Mouse (Mus musculus) layer of hippocampus, postnatal 14 days (tissue): ENCODE results near the gene Olfr46. TPM values are rescaled to one million over a fixed set of nuclear protein-coding genes. Genes with fewer than 3 reads are reported as not detected.
"Not testable (repeated sequence)": the region's sequence is repeated elsewhere in the genome, so short reads cannot be mapped to it uniquely, and the experiment has no call there.

Experiments used
- DNase-seq, 2 experiments: peaks; one replicate each; pipeline ENCODE4 v3.0.0; 2021 to 2022; ENCODE audit warnings: low spot score in 2 of 2, mixed read lengths in 1 of 2
- long read RNA-seq, 2 experiments: library from polyadenylated mRNA; stranded (forward); transcript quantifications; one replicate each; pipeline ENCODE4 v2.0.0; 2021
- total RNA-seq, 2 experiments: library from RNA; stranded (reverse); gene quantifications; 2 replicates each; pipeline ENCODE4 v1.2.3; 2021

Olfr46 gene
- under 1 TPM; 0.09 to 0.14 TPM for total RNA-seq
- long read RNA-seq, experiment 1 = 0 reads
- long read RNA-seq, experiment 2 = 0 reads

DNA sequence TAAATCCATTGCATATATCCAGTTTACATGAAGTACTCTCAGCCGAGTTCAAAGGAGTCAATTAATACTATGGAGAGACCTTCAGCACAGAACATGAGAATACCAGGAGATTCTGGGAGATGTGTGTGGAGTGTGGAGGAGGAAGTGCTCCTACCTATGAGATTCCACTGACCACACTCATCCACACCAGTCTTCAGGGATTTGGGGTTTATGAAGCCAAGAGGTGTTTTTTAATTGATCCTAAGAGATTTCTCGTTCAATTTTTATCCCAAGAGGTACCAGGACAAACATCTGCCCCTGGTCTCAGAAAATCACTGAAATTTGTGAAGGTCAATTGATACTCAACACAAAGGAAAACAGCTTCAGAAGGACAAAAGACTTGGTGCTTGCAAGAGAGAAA lies at the start of gene Olfr46:
Gene Olfr46, plus strand, starts transcription at position 301 of the 400 bp plus-strand sequence.
- DNase-seq = not testable (repeated sequence)

DNA sequence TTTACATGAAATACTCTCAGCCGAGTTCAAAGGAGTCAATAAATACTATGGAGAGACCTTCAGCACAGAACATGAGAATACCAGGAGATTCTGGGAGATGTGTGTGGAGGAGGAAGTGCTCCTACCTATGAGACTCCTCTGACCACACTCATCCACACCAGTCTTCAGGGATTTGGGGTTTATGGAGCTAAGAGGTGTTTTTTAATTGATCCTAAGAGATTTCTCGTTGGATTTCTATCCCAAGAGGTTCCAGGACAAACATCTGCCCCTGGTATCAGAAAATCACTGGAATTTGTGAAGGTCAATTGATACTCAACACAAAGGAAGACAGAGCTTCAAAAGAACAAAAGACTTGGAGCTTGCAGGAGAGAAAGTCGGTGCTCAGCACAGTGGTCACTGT lies 33.5 kb upstream of the Olfr46 start, which contains the start of gene Olfr538:
Gene Olfr538, plus strand, starts transcription at position 301 of the 400 bp plus-strand sequence.
- DNase-seq = no peak

DNA sequence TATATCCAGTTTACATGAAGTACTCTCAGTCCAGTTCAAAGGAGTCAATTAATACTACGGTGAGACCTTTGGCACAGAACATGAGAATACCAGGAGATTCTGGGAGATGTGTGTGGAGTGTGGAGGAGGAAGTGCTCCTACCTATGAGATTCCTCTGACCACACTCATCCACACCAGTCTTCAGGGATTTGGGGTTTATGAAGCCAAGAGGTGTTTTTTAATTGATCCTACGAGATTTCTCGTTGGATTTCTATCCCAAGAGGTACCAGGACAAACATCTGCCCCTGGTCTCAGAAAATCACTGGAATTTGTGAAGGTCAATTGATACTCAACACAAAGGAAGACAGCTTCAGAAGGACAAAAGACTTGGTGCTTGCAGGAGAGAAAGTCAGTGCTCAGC lies 27.6 kb downstream of the Olfr46 start, which contains the start of gene Olfr61:
Gene Olfr61, plus strand, starts transcription at position 301 of the 400 bp plus-strand sequence.
- DNase-seq = not testable (repeated sequence)

DNA sequence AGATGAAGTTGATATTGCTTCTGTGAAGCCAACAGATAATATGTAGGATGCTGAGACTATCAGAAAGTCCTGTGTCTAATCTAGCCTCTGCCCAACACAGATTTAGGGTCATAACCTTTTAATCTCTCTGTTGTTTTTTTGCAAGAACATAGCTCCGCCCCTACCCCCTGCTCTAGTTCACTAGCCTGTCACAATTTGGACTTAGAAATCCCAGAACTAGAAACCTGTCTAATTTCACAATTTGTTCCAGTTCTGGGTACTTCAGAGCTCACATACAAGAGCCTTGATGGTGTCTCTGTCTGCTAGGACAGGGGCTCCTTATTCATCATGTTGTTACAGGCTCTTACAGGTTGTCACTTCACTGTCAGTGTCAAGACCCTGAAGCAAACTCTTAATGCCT lies 29.5 kb downstream of the Olfr46 start:
- no peak for DNase-seq

DNA sequence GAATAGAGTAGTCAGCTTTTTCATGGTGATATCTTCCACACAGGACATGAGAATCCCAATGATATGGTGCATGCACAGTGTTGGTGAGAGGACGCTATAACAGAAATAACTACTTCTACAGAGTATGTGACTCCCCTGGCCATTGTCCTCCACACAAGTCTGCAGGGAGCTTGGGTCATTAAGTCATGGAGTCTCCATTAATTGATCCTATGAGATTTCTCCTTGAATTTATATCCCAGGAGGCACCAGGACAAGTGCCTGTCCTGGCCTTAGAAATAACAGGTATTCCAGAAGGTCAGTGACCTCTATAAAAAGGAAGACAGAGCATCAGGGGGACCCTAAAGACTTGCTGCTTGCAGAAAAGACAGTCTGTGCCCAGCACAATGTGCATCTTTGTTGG lies 45.1 kb downstream of the Olfr46 start, which contains the start of gene Olfr53:
Gene Olfr53, plus strand, starts transcription at position 301 of the 400 bp plus-strand sequence.
- DNase-seq = no peak

DNA sequence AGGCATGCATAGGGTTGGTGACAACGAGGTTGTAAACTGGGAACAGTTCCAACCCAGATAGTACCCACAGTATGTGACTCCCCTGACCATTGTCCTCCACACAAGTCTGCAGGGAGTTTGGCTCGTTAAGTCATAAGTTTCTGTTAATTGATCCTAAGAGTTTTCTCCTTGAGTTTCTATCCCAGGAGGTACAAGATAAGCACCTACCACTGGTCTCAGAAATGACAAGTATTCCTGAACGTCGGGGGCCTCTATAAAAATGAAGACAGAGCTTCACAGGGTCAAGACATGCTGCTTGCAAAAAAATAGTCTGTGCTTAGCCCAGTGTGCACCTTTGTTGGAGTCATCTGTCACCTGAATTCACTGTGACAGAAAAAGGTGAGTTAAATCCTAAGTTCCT lies 58.6 kb downstream of the Olfr46 start, which contains the start of gene Olfr539:
Gene Olfr539, plus strand, starts transcription at position 301 of the 400 bp plus-strand sequence.
- DNase-seq = no peak

Other genes with a start within 250 kb of the Olfr46 start
- gene Olfr60, start 239.6 kb upstream of the Olfr46 start, total RNA-seq = not detected
- not detected for gene Olfr530, start 224.9 kb upstream of the Olfr46 start, total RNA-seq
- gene Olfr531, start 198.4 kb upstream of the Olfr46 start, total RNA-seq = not detected
- gene Olfr532, start 179.6 kb upstream of the Olfr46 start, total RNA-seq = not detected
- not detected for gene Olfr533, start 137.9 kb upstream of the Olfr46 start, total RNA-seq
- under 1 TPM; 0.12 to 0.23 TPM for gene Olfr535, start 117.1 kb upstream of the Olfr46 start, total RNA-seq
- gene Olfr536, start 93.9 kb upstream of the Olfr46 start, total RNA-seq = not detected
- not detected for gene Olfr538, start 33.4 kb upstream of the Olfr46 start, total RNA-seq
- gene Olfr61, start 27.7 kb downstream of the Olfr46 start, total RNA-seq = not detected
- gene Olfr53, start 45.2 kb downstream of the Olfr46 start, total RNA-seq = not detected
- gene Olfr539, start 58.7 kb downstream of the Olfr46 start, total RNA-seq = under 1 TPM; 0.14 to 0.74 TPM
- gene Olfr45, start 80.7 kb downstream of the Olfr46 start, total RNA-seq = under 1 TPM; 0.05 to 0.17 TPM
- not detected for gene Olfr541, start 96.0 kb downstream of the Olfr46 start, total RNA-seq
- not detected for gene Cyp2e1, start 162.5 kb downstream of the Olfr46 start, total RNA-seq
- not detected for gene Syce1, start 186.6 kb downstream of the Olfr46 start, total RNA-seq
- 10 to 100 TPM in 1 of 2 experiments, 1 to 10 TPM in 1; 8.0 to 11.2 TPM for gene Zfp941, start 220.9 kb downstream of the Olfr46 start, total RNA-seq
- 1 to 10 TPM in 1 of 2 experiments, not detected in 1; 1.0 TPM for gene Urah, start 233.7 kb downstream of the Olfr46 start, total RNA-seq
- gene Scgb1c1, start 244.3 kb downstream of the Olfr46 start, total RNA-seq = not detected
- gene Odf3, start 246.5 kb downstream of the Olfr46 start, total RNA-seq = not detected